Mouse (Mus musculus) layer of hippocampus, postnatal 10 days (tissue): ENCODE data around the gene Rgs12. TPM values are rescaled to one million over a fixed set of nuclear protein-coding genes. Genes with fewer than 3 reads are reported as not detected.
A peak's percentile ranks its signal among the peaks of the same experiment; 100 is the strongest.

Source experiments
- DNase-seq, 2 experiments: peaks; one replicate each; pipeline ENCODE4 v3.0.0; 2021; ENCODE audit warnings: low spot score in 2 of 2
- total RNA-seq, 2 experiments: library from RNA; stranded (reverse); gene quantifications; 2 replicates each; pipeline ENCODE4 v1.2.3; 2021

Rgs12 gene
- total RNA-seq, 2 experiments from 2014 or later = 48.3 to 48.6 TPM

DNA sequence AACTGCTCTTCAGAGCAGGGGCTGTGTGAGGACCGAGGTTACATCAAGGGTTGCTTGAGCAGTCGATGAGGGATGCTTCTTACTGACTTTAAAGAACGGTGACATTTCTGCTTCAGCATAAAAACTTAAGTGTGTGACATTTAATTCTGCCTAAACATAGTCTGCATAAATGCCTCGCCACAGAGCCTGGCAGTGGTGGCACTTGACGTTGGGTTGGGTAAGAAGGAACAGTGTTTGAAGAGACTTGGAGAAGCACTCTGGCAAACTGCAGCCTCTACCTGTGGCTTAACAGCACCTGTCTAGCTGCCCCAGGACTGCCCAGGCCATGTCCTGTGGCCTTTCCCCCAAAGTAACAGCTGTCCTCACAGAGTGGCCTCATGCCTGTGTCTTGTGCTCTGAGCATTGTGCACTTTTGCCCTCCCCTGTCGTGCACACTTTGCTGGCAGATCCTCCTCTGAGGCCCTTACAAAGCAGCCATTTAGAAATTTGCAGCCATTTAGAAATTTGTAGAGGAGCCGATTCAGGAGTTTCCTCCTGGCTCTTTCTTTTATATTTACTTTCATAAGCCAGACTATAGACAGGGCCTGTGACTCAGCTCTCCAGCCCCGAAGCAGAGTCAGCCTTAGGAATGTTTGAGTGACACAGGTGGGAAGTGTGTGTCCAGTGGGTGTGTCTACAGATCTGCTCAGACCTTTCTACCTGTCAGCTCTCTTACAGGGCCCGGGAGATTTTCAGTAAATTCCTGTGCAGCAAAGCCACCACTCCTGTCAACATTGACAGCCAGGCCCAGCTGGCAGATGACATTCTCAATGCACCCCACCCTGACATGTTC is 71.4 kb downstream of the Rgs12 start:
- no peak for DNase-seq

- DNase-seq = peak; percentile 59 to 70
Measured at GRCm38 (mm10) chr5:35024975-35025374, 75.7 kb downstream of the Rgs12 start.

GRCm38 (mm10) chr5:35029303-35029702 is 80.1 kb downstream of the Rgs12 start:
- no peak for DNase-seq

DNA sequence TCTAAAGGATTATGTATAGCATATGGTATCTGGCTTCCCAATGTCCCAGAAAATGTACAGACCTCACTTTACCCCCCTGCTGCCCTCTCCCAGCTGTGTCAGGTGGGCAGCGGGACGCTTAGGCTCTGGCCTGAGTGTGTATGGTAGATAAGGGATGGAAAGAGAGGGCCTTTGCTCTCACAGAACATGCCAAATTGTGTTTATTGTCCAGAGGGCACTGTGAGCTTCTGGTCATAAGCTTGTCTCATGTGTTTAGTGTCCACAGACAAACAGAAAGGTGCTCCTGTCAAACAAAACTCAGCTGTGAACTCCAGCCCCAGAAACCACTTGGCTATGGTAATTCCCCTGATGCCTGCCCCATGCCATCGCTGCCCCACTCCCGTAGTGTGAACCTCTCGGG is 80.5 kb downstream of the Rgs12 start:
- no peak for DNase-seq

- DNase-seq = peak; percentile 42 to 51
Measured at GRCm38 (mm10) chr5:35033068-35033467, 83.8 kb downstream of the Rgs12 start.

- peak in 1 of 2 experiments; percentile 32 for DNase-seq
Measured at GRCm38 (mm10) chr5:35033619-35034018, 84.4 kb downstream of the Rgs12 start.

GRCm38 (mm10) chr5:35035141-35035540 is 85.9 kb downstream of the Rgs12 start:
- DNase-seq = no peak

GRCm38 (mm10) chr5:35035795-35036194 is 86.5 kb downstream of the Rgs12 start:
- DNase-seq = no peak

DNA sequence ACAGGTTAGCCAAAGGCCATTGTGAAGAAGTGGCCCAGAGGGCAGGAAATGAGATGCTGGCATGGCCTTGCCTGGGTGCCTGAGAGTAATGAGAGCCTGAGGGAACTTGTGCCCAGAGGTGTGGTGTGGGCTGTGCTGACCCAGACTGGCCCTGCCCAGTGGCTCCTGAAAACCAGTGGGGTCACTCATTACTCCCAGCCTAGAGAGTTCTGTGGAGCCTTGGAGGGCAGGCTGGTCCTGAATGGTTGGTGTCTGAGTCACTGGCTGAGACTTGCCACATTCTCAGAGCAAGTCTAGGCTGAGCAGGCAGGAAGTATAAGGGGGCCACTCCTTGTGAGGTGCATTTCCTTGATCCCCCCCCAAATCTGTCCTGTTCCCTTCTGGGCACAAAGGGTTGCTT is 88.2 kb downstream of the Rgs12 start:
- no peak for DNase-seq

DNA sequence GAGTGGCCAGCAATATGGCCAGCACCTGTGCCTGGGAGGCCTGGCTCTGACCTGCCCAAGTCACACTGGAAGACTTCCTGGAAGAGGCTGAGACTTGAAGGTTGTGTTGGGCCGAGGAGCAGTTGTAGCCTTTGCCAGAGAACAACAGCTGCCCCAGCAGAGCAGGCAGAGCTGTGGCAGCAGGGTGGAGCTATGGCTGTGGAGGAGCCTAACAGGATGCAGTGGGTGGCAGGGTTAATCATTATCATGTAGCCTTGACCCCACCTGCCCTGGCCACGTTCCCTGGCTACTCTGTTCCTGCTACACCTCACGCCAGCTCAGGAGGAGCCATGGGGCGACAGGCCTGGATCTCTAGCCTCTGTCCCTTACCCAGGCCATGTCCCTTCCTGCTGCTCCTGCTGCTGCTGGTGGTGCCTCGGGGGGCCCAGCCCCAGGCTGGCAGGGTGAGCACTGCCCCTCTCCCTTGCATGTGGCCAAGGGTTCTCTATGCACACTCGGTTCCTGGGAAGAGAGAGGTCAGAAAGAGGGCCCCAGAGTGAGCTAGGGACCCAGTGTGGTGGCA is 92.1 kb downstream of the Rgs12 start, which contains the start of gene Hgfac:
Gene Hgfac, plus strand, starts transcription at position 242 of the 562 bp plus-strand sequence.
- no peak for DNase-seq

DNA sequence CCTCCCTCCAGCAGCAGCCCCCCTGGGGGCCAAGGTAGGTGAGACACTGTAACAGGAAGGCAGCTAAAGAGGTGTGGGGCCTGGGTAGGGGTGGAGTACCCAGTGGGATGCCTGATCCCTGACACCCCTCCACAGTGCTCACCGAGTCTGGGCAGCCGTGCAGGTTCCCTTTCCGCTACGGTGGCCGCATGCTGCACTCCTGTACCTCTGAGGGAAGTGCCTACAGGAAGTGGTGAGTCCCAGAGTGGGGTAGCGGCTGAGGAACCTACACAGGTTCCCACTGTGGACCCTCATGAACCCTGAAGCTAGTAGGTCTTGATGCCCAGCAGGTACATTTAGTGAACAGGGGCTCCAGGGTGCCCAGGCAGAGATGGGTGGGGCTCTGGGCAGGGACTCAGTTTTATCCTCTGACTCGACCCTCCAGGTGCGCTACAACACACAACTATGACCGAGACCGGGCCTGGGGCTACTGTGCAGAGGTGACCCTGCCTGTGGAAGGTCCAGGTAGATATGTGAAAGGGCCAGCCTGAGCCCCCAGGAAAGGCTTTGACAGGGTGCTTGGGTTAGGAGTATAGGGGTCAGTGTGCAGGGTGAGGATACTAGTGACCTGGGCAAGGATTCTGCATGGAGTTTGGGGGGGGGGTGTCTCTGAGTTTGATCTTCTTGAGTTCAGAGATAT is 93.3 kb downstream of the Rgs12 start:
- DNase-seq = no peak

DNA sequence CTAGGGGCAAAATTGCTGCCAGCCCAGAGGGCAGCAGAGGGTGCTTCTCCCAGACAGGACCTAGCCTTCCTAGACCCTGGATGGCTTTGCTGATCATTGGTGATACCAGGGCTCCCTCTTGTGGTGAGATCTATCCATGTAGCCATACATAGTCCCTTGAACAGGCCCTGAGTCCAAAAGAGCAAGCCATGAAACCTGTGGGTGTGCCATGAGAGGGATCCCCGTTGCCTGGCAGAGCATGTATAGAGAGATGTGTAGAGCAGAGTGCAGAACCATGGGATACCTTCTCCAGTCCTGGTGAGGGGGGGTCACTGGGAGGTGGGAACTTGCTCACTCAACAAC is 93.8 kb downstream of the Rgs12 start:
- peak; percentile 83 to 86 for DNase-seq

- no peak for DNase-seq
Measured at GRCm38 (mm10) chr5:35050541-35050940, 101.3 kb downstream of the Rgs12 start.

DNA sequence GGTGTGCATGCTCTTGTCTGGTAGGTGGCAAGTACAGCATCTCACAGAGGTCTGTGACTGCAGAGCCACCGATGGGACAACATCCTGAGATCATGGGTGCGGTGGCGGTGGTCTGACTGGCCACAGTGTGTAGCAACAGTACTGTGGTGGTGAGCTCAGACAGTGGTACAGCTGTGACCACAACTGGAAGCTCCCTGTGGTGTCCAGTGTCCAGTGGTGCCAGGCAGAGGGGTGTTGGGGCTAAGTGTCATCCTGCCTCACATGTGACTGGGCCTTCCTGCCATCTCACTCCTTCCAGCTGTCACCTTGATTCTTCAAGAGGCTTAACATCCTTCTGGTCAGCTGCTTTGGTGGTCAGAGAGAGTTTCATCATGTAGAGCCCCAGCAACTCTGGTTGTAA is 105.4 kb downstream of the Rgs12 start:
- no peak for DNase-seq

GRCm38 (mm10) chr5:35055076-35055475 is 105.8 kb downstream of the Rgs12 start:
- DNase-seq = peak in 1 of 2 experiments; percentile 52

GRCm38 (mm10) chr5:35056604-35057432 is 107.6 kb downstream of the Rgs12 start, which contains the start of gene Dok7:
Gene Dok7 (plus strand): TSS chr5:35056766.
- peak; percentile 64 to 74 for DNase-seq

DNA sequence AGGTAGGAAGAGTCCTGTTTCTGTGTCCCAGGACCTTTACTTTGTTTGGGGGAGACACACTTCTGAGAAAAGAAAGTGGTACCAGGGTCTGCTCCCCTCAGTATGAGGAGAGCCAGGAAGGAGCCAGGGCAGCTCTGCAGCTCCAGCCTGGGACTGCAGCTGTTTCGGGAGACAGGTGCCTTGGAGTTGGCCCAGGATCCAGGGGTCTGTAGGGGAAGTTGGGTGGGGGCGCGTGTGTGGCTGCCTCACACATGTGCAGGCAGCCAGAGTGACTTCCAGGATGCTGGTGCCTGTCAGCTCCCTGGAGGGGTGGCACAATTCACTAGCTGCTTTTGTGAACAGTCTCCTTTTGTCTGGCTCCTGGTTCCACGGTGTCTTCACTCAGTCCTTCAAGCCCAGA is 108.3 kb downstream of the Rgs12 start:
- DNase-seq = peak in 1 of 2 experiments; percentile 41

DNA sequence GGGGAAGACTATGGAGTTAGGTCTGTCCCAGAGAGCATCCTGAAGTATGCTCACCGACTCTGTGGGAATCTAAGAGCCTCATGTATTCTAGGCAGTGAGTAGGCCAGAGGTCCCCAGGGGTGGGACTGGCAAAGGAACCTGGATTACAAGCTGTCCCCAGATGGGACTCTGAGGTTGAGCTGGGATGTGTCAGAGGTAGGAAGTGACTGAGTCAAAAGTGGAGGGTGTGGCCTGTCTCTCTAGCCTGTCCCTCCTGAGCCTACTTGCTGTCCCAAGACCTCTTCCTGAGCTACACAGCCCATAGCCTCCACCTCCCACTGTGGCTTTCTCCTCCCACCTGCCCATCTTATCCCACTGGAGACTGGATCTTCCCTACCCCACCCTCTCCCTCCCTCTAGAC is 109.0 kb downstream of the Rgs12 start:
- DNase-seq = no peak

GRCm38 (mm10) chr5:35060098-35060497 is 110.9 kb downstream of the Rgs12 start:
- DNase-seq = no peak

- DNase-seq = no peak
Measured at GRCm38 (mm10) chr5:35069841-35070240, 120.6 kb downstream of the Rgs12 start.

- no peak for DNase-seq
Measured at GRCm38 (mm10) chr5:35070314-35070713, 121.1 kb downstream of the Rgs12 start.
